Mouse (Mus musculus) kidney, postnatal 0 days (tissue): ENCODE results near the gene Lpar1. TPM values are rescaled to one million over a fixed set of nuclear protein-coding genes. Genes with fewer than 3 reads are reported as not detected.

ENCODE experiments used
- ATAC-seq: fragments of 200-750 bp; cut with Nextera tagmentation; replicated peaks from 2 replicates; pipeline ENCODE4 v1.8.0; 2017; ENCODE audit warnings: low read depth, moderate number of reproducible peaks, moderate TSS enrichment, moderate library complexity; ENCODE audit not compliant: low FRiP score
- DNase-seq: peaks from one replicate; pipeline ENCODE4 v3.0.0-alpha.2; 2016; ENCODE audit warnings: low spot score
- H3K27ac ChIP-seq: fragments of 300-500 bp; sonication (generic); 2 replicates; pipeline ENCODE4 v1.5.1; 2014; ENCODE audit warnings: mild to moderate bottlenecking
- H3K27me3 ChIP-seq: fragments of 300-500 bp; sonication (generic); 2 replicates; pipeline ENCODE4 v1.6.1; 2014; ENCODE audit warnings: low read length, mixed read lengths; ENCODE audit not compliant: insufficient read depth
- H3K36me3 ChIP-seq: fragments of 300-500 bp; sonication (generic); 2 replicates; pipeline ENCODE4 v1.6.1; 2014; ENCODE audit warnings: low read length, mixed read lengths; ENCODE audit not compliant: insufficient read depth
- H3K4me1 ChIP-seq: fragments of 300-500 bp; sonication (generic); replicated peaks from 2 replicates; pipeline ENCODE4 v1.6.1; 2014; ENCODE audit warnings: antibody characterized with exemption, low read length, mixed read lengths; ENCODE audit not compliant: insufficient read depth
- H3K4me2 ChIP-seq: fragments of 300-500 bp; sonication (generic); 2 replicates; pipeline ENCODE4 v1.6.1; 2014; ENCODE audit warnings: mild to moderate bottlenecking, low read length, moderate library complexity, mixed read lengths
- H3K4me3 ChIP-seq: fragments of 300-500 bp; sonication (generic); replicated peaks from 2 replicates; pipeline ENCODE4 v1.5.1; 2014; ENCODE audit warnings: low read depth, low read length
- H3K9ac ChIP-seq: fragments of 300-500 bp; sonication (generic); 2 replicates; pipeline ENCODE4 v1.6.1; 2014; ENCODE audit warnings: low read depth, low read length
- H3K9me3 ChIP-seq: fragments of 300-500 bp; sonication (generic); replicated peaks from 2 replicates; pipeline ENCODE4 v1.6.1; 2016; ENCODE audit warnings: low read length, inconsistent platforms, mixed read lengths
- CTCF ChIP-seq: IDR thresholded peaks from 2 replicates; pipeline ENCODE4 v1.5.1; 2016; ENCODE audit warnings: antibody characterized with exemption, low read depth, mild to moderate bottlenecking, moderate library complexity
- WGBS: fragments of 180-500 bp; shearing (Covaris S2); extraction: QIAGEN DNeasy Blood & Tissue Kit; methylation state at CpG from one replicate; pipeline ENCODE4 v1.1.7; 2014; 5-methylcytosine and 5-hydroxymethylcytosine counted together
- polyA plus RNA-seq: library from polyadenylated mRNA; unstranded; fragments of >200 nt; fragmentation: Nextera tagmentation; extraction: Ambion mirVana; gene quantifications from 2 replicates; pipeline ENCODE4 v1.2.1, GENCODE M21; 2015

Lpar1 gene
- polyA plus RNA-seq, 1 experiment from 2014 or later = 24.9 TPM

GRCm38 (mm10) chr4:58462586-58462985, 91.1 kb downstream of the Lpar1 start:
- no peaks in the 10 kb centered on the region for H3K27me3 ChIP-seq
- ATAC-seq (no peak), DNase-seq (no peak)
- H3K9ac ChIP-seq = no peak overlapping the region
- H3K4me3 ChIP-seq = no peak overlapping the region
- H3K4me2 ChIP-seq = no peak overlapping the region
- TF ChIP-seq CTCF = no peak
- H3K4me1 ChIP-seq = no peaks in the 10 kb centered on the region
- 93% methylated on average over 2 of the region's 2 CpGs for WGBS
- H3K36me3 ChIP-seq = no peaks in the 10 kb centered on the region
- H3K27ac ChIP-seq = no peak overlapping the region
- no peaks in the 10 kb centered on the region for H3K9me3 ChIP-seq

DNA sequence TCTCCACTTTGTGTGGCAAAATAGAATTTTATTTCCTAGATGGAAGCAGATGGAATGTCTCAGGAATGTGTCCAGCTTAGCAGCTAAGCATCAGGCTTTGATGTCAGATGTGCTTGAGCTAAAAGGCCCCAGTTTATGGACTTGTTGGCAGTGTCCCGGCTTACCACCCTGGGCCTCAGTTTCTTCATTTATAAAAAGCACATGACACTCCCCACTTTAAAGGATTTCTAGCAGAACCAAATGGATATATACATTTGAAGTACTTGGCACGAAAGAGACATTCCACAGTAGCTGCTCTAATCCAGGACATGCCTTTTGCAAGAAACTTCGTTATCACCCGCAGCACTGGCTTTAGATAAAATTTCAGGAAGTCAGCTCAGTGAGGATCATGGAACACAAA, 100.4 kb downstream of the Lpar1 start:
- TF ChIP-seq CTCF = no peak
- no peaks in the 10 kb centered on the region for H3K27me3 ChIP-seq
- H3K27ac ChIP-seq = no peak overlapping the region
- no peaks in the 10 kb centered on the region for H3K36me3 ChIP-seq
- ATAC-seq (no peak), DNase-seq (peak; percentile 64)
- no peaks in the 10 kb centered on the region for H3K4me1 ChIP-seq
- no peak overlapping the region for H3K4me3 ChIP-seq
- 50% methylated on average over 4 of the region's 4 CpGs for WGBS
- no peak overlapping the region for H3K9ac ChIP-seq
- no peak overlapping the region for H3K4me2 ChIP-seq
- no peaks in the 10 kb centered on the region for H3K9me3 ChIP-seq

- H3K27ac ChIP-seq = no peak overlapping the region
- no peaks in the 10 kb centered on the region for H3K4me1 ChIP-seq
- WGBS = 94% methylated on average over 3 of the region's 3 CpGs
- no peak overlapping the region for H3K9ac ChIP-seq
- ATAC-seq (no peak), DNase-seq (no peak)
- no peaks in the 10 kb centered on the region for H3K36me3 ChIP-seq
- no peak overlapping the region for H3K4me2 ChIP-seq
- H3K9me3 ChIP-seq = no peaks in the 10 kb centered on the region
- H3K4me3 ChIP-seq = no peak overlapping the region
- no peak for TF ChIP-seq CTCF
- H3K27me3 ChIP-seq = no peaks in the 10 kb centered on the region
Measured at GRCm38 (mm10) chr4:58448825-58449224, 104.9 kb downstream of the Lpar1 start.

- no peaks in the 10 kb centered on the region for H3K9me3 ChIP-seq
- no peaks in the 10 kb centered on the region for H3K27me3 ChIP-seq
- no peak for TF ChIP-seq CTCF
- no peak overlapping the region for H3K4me2 ChIP-seq
- no peaks in the 10 kb centered on the region for H3K36me3 ChIP-seq
- no peak overlapping the region for H3K27ac ChIP-seq
- no peak for ATAC-seq
- no peaks in the 10 kb centered on the region for H3K4me1 ChIP-seq
- no peak overlapping the region for H3K9ac ChIP-seq
- 70% methylated on average over 7 of the region's 7 CpGs for WGBS
- no peak for DNase-seq
- no peak overlapping the region for H3K4me3 ChIP-seq
Measured at GRCm38 (mm10) chr4:58447841-58448240, 105.9 kb downstream of the Lpar1 start.

DNA sequence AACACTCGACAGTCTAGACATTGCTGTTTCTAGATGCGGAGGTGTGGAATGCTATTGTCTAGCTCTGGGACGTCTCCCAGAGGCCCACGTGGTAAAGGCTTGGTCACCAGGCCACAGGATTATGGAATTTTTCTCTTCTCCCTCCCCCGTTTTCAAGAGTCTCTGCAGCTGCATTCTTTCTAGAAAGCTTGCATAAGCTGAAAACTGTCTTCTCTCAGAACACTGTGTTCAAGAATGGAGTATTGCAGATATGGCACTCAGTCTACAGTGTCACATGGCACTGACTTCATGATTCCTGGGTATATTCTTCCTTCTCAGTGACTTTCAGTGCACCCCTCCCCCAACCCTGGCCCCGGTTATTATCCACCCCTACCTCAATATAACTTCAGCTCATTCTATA, 107.9 kb downstream of the Lpar1 start:
- no peak for TF ChIP-seq CTCF
- ATAC-seq (no peak), DNase-seq (no peak)
- Histone ChIP-seq H3K36me3 (no peaks in the 10 kb centered on the region), H3K27ac (no peak overlapping the region), H3K9ac (no peak overlapping the region), H3K9me3 (no peaks in the 10 kb centered on the region), H3K4me3 (no peak overlapping the region), H3K27me3 (no peaks in the 10 kb centered on the region), H3K4me2 (no peak overlapping the region), H3K4me1 (no peaks in the 10 kb centered on the region)
- 81% methylated on average over 6 of the region's 6 CpGs for WGBS

DNA sequence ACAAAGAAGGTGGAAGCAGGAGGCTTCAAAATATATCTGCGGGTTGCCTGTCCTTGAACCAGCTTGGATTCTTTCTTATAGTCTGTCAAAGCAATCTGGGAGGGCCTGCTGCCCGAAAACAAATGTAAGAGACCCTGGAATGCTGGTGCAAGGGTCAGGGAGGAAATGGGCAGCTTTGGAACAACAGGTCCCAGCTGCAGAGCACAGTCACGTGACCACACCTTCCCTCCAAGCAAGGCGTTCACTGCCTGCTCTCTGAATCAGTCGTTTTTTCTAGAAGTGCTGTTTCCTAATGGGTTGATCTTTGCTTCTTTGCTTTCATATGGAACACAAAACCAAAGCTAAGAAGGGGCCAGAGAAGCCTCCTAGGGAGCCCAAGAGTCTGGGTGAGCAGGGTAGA, 111.4 kb downstream of the Lpar1 start:
- TF ChIP-seq CTCF = no peak
- no peak overlapping the region for H3K9ac ChIP-seq
- no peak overlapping the region for H3K4me2 ChIP-seq
- DNase-seq (no peak), ATAC-seq (no peak)
- no peak overlapping the region for H3K4me3 ChIP-seq
- H3K36me3 ChIP-seq = no peaks in the 10 kb centered on the region
- H3K4me1 ChIP-seq = no peaks in the 10 kb centered on the region
- H3K27me3 ChIP-seq = no peaks in the 10 kb centered on the region
- no peak overlapping the region for H3K27ac ChIP-seq
- H3K9me3 ChIP-seq = no peaks in the 10 kb centered on the region
- 37% methylated on average over 5 of the region's 5 CpGs for WGBS

DNA sequence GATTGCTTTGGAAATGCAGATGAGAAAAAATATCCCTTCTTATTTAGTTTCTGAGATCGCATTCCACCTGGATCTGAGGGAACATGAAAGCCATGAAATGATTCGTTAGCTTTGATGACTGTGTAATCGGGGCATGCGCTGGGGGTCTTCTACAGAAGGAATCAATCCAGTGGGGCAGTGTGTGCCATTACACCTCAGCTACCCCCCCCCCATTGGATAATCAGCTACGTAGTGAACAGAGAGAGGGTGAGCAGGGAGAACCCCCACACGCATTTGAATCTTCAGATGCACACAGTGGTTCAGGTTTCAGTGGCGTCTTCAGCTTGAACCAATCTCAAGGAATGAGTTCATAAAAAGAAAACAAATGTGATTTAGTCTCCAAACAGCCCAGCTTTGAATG, 115.0 kb downstream of the Lpar1 start:
- no peaks in the 10 kb centered on the region for H3K27me3 ChIP-seq
- H3K9ac ChIP-seq = no peak overlapping the region
- 51% methylated on average over 7 of the region's 7 CpGs for WGBS
- DNase-seq (peak; percentile 44), ATAC-seq (no peak)
- H3K36me3 ChIP-seq = no peaks in the 10 kb centered on the region
- no peaks in the 10 kb centered on the region for H3K4me1 ChIP-seq
- H3K4me2 ChIP-seq = no peak overlapping the region
- H3K4me3 ChIP-seq = no peak overlapping the region
- no peak for TF ChIP-seq CTCF
- no peak overlapping the region for H3K27ac ChIP-seq
- H3K9me3 ChIP-seq = no peaks in the 10 kb centered on the region
